Mouse (Mus musculus): ENCODE measurements around the gene Myo16. TPM values are rescaled to one million over a fixed set of nuclear protein-coding genes. Genes with fewer than 3 reads are reported as not detected.

The Myo16 gene
- polyA plus RNA-seq, 2 experiments = 0.55 to 0.98 TPM

DNA sequence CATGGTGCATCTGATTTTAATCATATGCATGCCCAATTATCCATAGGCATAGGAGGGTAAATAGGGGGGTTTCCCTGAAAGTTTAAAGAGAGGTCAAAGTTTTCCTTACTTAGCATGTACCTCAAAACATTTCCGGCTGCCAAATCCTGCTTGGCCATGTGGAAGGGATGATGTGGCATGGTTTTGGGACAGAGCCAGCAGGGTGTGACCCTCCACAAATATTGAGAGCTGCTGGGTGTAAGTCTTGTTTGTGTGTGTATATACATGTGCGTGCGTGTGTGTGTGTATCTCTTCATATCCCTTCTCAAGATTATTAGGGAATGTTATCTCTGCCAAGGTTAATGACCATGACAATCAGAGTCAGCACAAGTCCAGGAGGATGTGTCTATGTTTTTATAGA, 150.3 kb downstream of the Myo16 start:
- 88% methylated on average over 3 of the region's 3 CpGs for WGBS

DNA sequence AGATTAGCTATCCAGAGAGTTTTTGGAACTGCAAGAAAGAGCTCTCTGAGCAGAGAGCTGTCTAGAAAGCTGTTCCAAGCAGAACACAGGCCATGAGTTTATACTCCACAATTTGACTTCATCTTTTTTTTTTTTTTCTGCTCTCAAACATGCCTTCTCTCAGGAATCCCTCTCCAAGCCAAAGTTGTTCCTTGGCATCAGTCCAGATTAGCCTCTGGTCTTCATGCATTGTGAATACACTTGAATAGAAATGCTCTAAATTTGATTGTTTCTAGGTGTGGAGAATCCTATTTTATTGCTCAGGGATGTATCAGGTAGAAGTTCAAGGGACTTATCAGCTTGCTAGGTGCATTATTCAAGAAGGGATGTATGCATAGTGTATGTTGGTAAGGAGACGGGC, 151.0 kb downstream of the Myo16 start:
- Histone ChIP-seq H3K27ac (replicated peaks; ENCODE audit: low read depth, low read length) (no peak overlapping the region), H3K9ac (ENCODE audit: low read depth, low read length, severe bottlenecking) (no peak overlapping the region), H3K9me3 (ENCODE audit: control insufficient read depth, low read length) (no peaks in the 10 kb centered on the region), H3K4me2 (replicated peaks; ENCODE audit: low read depth, low read length, severe bottlenecking) (no peak overlapping the region), H3K4me1 (ENCODE audit: control insufficient read depth, insufficient read depth, low read length) (no peaks in the 10 kb centered on the region), H3K27me3 (ENCODE audit: control insufficient read depth, insufficient read depth, low read length) (no peaks in the 10 kb centered on the region), H3K36me3 (ENCODE audit: control insufficient read depth, insufficient read depth, low read length) (no peaks in the 10 kb centered on the region), H3K4me3 (replicated peaks; ENCODE audit: low read length) (no peak overlapping the region)
- no peak for TF ChIP-seq POLR2A (IDR thresholded peaks at IDR 0.05; ENCODE audit: borderline replicate concordance, extremely low read depth, insufficient read depth, insufficient read length)
- DNase-seq (ENCODE audit: low spot score) = no peak
- ATAC-seq (ENCODE audit: low FRiP score, low read depth) = no peak
- WGBS = 89% methylated on average over 1 of the region's 1 CpGs

More for the DNA sequence above, 150.3 kb downstream of the Myo16 start:
- DNase-seq (ENCODE audit: low spot score) = no peak
- H3K36me3 ChIP-seq (ENCODE audit: control insufficient read depth, insufficient read depth, low read length) = no peaks in the 10 kb centered on the region
- H3K9ac ChIP-seq (ENCODE audit: low read depth, low read length, severe bottlenecking) = no peak overlapping the region
- H3K27me3 ChIP-seq (ENCODE audit: control insufficient read depth, insufficient read depth, low read length) = no peaks in the 10 kb centered on the region
- no peaks in the 10 kb centered on the region for H3K4me1 ChIP-seq (ENCODE audit: control insufficient read depth, insufficient read depth, low read length)
- H3K4me2 ChIP-seq (replicated peaks; ENCODE audit: low read depth, low read length, severe bottlenecking) = no peak overlapping the region
- H3K9me3 ChIP-seq (ENCODE audit: control insufficient read depth, low read length) = no peaks in the 10 kb centered on the region
- no peak overlapping the region for H3K27ac ChIP-seq (replicated peaks; ENCODE audit: low read depth, low read length)
- no peak for TF ChIP-seq POLR2A (IDR thresholded peaks at IDR 0.05; ENCODE audit: borderline replicate concordance, extremely low read depth, insufficient read depth, insufficient read length)
- H3K4me3 ChIP-seq (replicated peaks; ENCODE audit: low read length) = no peak overlapping the region
- ATAC-seq (ENCODE audit: low FRiP score, low read depth) = no peak

GRCm38 (mm10) chr8:10307345-10307744, 153.6 kb downstream of the Myo16 start:
- H3K9me3 ChIP-seq (ENCODE audit: control insufficient read depth, low read length) = no peaks in the 10 kb centered on the region
- ATAC-seq (ENCODE audit: low FRiP score, low read depth) = no peak
- H3K4me2 ChIP-seq (replicated peaks; ENCODE audit: low read depth, low read length, severe bottlenecking) = no peak overlapping the region
- no peak overlapping the region for H3K27ac ChIP-seq (replicated peaks; ENCODE audit: low read depth, low read length)
- H3K27me3 ChIP-seq (ENCODE audit: control insufficient read depth, insufficient read depth, low read length) = no peaks in the 10 kb centered on the region
- no peak overlapping the region for H3K4me3 ChIP-seq (replicated peaks; ENCODE audit: low read length)
- H3K36me3 ChIP-seq (ENCODE audit: control insufficient read depth, insufficient read depth, low read length) = no peaks in the 10 kb centered on the region
- DNase-seq (ENCODE audit: low spot score) = no peak
- no peak for TF ChIP-seq POLR2A (IDR thresholded peaks at IDR 0.05; ENCODE audit: borderline replicate concordance, extremely low read depth, insufficient read depth, insufficient read length)
- 22% methylated on average over 6 of the region's 6 CpGs for WGBS
- no peak overlapping the region for H3K9ac ChIP-seq (ENCODE audit: low read depth, low read length, severe bottlenecking)
- H3K4me1 ChIP-seq (ENCODE audit: control insufficient read depth, insufficient read depth, low read length) = no peaks in the 10 kb centered on the region

- H3K9ac ChIP-seq (ENCODE audit: low read depth, low read length, severe bottlenecking) = no peak overlapping the region
- no peak overlapping the region for H3K27ac ChIP-seq (replicated peaks; ENCODE audit: low read depth, low read length)
- H3K4me3 ChIP-seq (replicated peaks; ENCODE audit: low read length) = no peak overlapping the region
- H3K4me2 ChIP-seq (replicated peaks; ENCODE audit: low read depth, low read length, severe bottlenecking) = no peak overlapping the region
- no peaks in the 10 kb centered on the region for H3K36me3 ChIP-seq (ENCODE audit: control insufficient read depth, insufficient read depth, low read length)
- ATAC-seq (ENCODE audit: low FRiP score, low read depth) (no peak), DNase-seq (ENCODE audit: low spot score) (no peak)
- 29% methylated on average over 12 of the region's 12 CpGs for WGBS
- H3K9me3 ChIP-seq (ENCODE audit: control insufficient read depth, low read length) = no peaks in the 10 kb centered on the region
- no peak for TF ChIP-seq POLR2A (IDR thresholded peaks at IDR 0.05; ENCODE audit: borderline replicate concordance, extremely low read depth, insufficient read depth, insufficient read length)
- H3K4me1 ChIP-seq (ENCODE audit: control insufficient read depth, insufficient read depth, low read length) = no peaks in the 10 kb centered on the region
- no peaks in the 10 kb centered on the region for H3K27me3 ChIP-seq (ENCODE audit: control insufficient read depth, insufficient read depth, low read length)
Measured at GRCm38 (mm10) chr8:10307770-10308476, 154.2 kb downstream of the Myo16 start.

GRCm38 (mm10) chr8:10310470-10310869, 156.8 kb downstream of the Myo16 start:
- Histone ChIP-seq H3K4me3 (replicated peaks; ENCODE audit: low read length) (no peak overlapping the region), H3K27ac (replicated peaks; ENCODE audit: low read depth, low read length) (no peak overlapping the region), H3K4me1 (ENCODE audit: control insufficient read depth, insufficient read depth, low read length) (no peaks in the 10 kb centered on the region), H3K27me3 (ENCODE audit: control insufficient read depth, insufficient read depth, low read length) (no peaks in the 10 kb centered on the region), H3K36me3 (ENCODE audit: control insufficient read depth, insufficient read depth, low read length) (no peaks in the 10 kb centered on the region), H3K4me2 (replicated peaks; ENCODE audit: low read depth, low read length, severe bottlenecking) (no peak overlapping the region), H3K9ac (ENCODE audit: low read depth, low read length, severe bottlenecking) (no peak overlapping the region), H3K9me3 (ENCODE audit: control insufficient read depth, low read length) (no peaks in the 10 kb centered on the region)
- 80% methylated on average over 2 of the region's 2 CpGs for WGBS
- ATAC-seq (ENCODE audit: low FRiP score, low read depth) (no peak), DNase-seq (ENCODE audit: low spot score) (no peak)
- TF ChIP-seq POLR2A (IDR thresholded peaks at IDR 0.05; ENCODE audit: borderline replicate concordance, extremely low read depth, insufficient read depth, insufficient read length) = no peak
